Mouse (Mus musculus): ENCODE data around the gene Ltf. TPM values are rescaled to one million over a fixed set of nuclear protein-coding genes. Genes with fewer than 3 reads are reported as not detected.
A peak's percentile ranks its signal among the peaks of the same experiment; 100 is the strongest.

The Ltf gene
- polyA plus RNA-seq, 1 experiment from 2014 or later = 247 TPM

GRCm38 (mm10) chr9:111009763-111010162 lies 9.3 kb upstream of the Ltf start:
- Histone ChIP-seq H3K27ac (ENCODE audit: low read depth) (no peak overlapping the region), H3K9ac (replicated peaks) (no peak overlapping the region), H3K4me2 (ENCODE audit: low read depth, low read length) (no peak overlapping the region), H3K4me1 (ENCODE audit: insufficient read depth) (no peaks in the 10 kb centered on the region), H3K4me3 (ENCODE audit: low read depth, low read length) (no peak overlapping the region), H3K36me3 (replicated peaks; ENCODE audit: insufficient read depth, low read length) (no peaks in the 10 kb centered on the region), H3K27me3 (ENCODE audit: insufficient read depth, low read length) (no peaks in the 10 kb centered on the region), H3K9me3 (ENCODE audit: low read length) (no peaks in the 10 kb centered on the region)
- ATAC-seq = no peak
- 62% methylated on average over 3 of the region's 3 CpGs for WGBS (ENCODE audit: insufficient replicate concordance)
- DNase-seq = no peak
- TF ChIP-seq EP300 (IDR thresholded peaks at IDR 0.05; ENCODE audit: low read depth) (no peak), CTCF (IDR thresholded peaks at IDR 0.05; ENCODE audit: low read depth) (no peak)

- TF ChIP-seq EP300 (IDR thresholded peaks at IDR 0.05; ENCODE audit: low read depth) (no peak), CTCF (IDR thresholded peaks at IDR 0.05; ENCODE audit: low read depth) (no peak)
- Histone ChIP-seq H3K27ac (ENCODE audit: low read depth) (no peak overlapping the region), H3K4me2 (ENCODE audit: low read depth, low read length) (no peak overlapping the region), H3K36me3 (replicated peaks; ENCODE audit: insufficient read depth, low read length) (no peaks in the 10 kb centered on the region), H3K27me3 (ENCODE audit: insufficient read depth, low read length) (no peaks in the 10 kb centered on the region), H3K9ac (replicated peaks) (no peak overlapping the region), H3K4me1 (ENCODE audit: insufficient read depth) (no peaks in the 10 kb centered on the region), H3K4me3 (ENCODE audit: low read depth, low read length) (no peak overlapping the region), H3K9me3 (ENCODE audit: low read length) (no peaks in the 10 kb centered on the region)
- ATAC-seq (no peak), DNase-seq (no peak)
- 71% methylated on average over 9 of the region's 9 CpGs for WGBS (ENCODE audit: insufficient replicate concordance)
Measured at GRCm38 (mm10) chr9:111011550-111011949, 7.5 kb upstream of the Ltf start.

GRCm38 (mm10) chr9:111012041-111012440 lies 7.0 kb upstream of the Ltf start:
- Histone ChIP-seq H3K4me2 (ENCODE audit: low read depth, low read length) (no peak overlapping the region), H3K27me3 (ENCODE audit: insufficient read depth, low read length) (no peaks in the 10 kb centered on the region), H3K4me3 (ENCODE audit: low read depth, low read length) (no peak overlapping the region), H3K4me1 (ENCODE audit: insufficient read depth) (no peaks in the 10 kb centered on the region), H3K27ac (ENCODE audit: low read depth) (no peak overlapping the region), H3K36me3 (replicated peaks; ENCODE audit: insufficient read depth, low read length) (no peaks in the 10 kb centered on the region), H3K9ac (replicated peaks) (no peak overlapping the region), H3K9me3 (ENCODE audit: low read length) (no peaks in the 10 kb centered on the region)
- no peak for TF ChIP-seq EP300 (IDR thresholded peaks at IDR 0.05; ENCODE audit: low read depth)
- TF ChIP-seq CTCF (IDR thresholded peaks at IDR 0.05; ENCODE audit: low read depth) = no peak
- WGBS (ENCODE audit: insufficient replicate concordance) = 56% methylated on average over 3 of the region's 3 CpGs
- DNase-seq (no peak), ATAC-seq (no peak)

- no peak for ATAC-seq
Measured at GRCm38 (mm10) chr9:111015658-111016057, 3.4 kb upstream of the Ltf start.

GRCm38 (mm10) chr9:111026791-111027190 lies 7.7 kb downstream of the Ltf start:
- Histone ChIP-seq H3K36me3 (replicated peaks; ENCODE audit: insufficient read depth, low read length) (no peaks in the 10 kb centered on the region), H3K27ac (ENCODE audit: low read depth) (no peak overlapping the region), H3K9me3 (ENCODE audit: low read length) (no peaks in the 10 kb centered on the region), H3K9ac (replicated peaks) (no peak overlapping the region), H3K4me1 (ENCODE audit: insufficient read depth) (no peaks in the 10 kb centered on the region), H3K4me3 (ENCODE audit: low read depth, low read length) (no peak overlapping the region), H3K4me2 (ENCODE audit: low read depth, low read length) (no peak overlapping the region; the same call in 1 of the 2 replicates), H3K27me3 (ENCODE audit: insufficient read depth, low read length) (no peaks in the 10 kb centered on the region)
- DNase-seq (no peak), ATAC-seq (no peak)
- no peak for TF ChIP-seq CTCF (IDR thresholded peaks at IDR 0.05; ENCODE audit: low read depth)
- TF ChIP-seq EP300 (IDR thresholded peaks at IDR 0.05; ENCODE audit: low read depth) = no peak
- WGBS (ENCODE audit: insufficient replicate concordance) = 63% methylated on average over 10 of the region's 10 CpGs

More at GRCm38 (mm10) chr9:111015658-111016057, 3.4 kb upstream of the Ltf start:
- no peaks in the 10 kb centered on the region for H3K27me3 ChIP-seq (ENCODE audit: insufficient read depth, low read length)
- no peak overlapping the region for H3K27ac ChIP-seq (ENCODE audit: low read depth)
- WGBS (ENCODE audit: insufficient replicate concordance) = 72% methylated on average over 4 of the region's 4 CpGs
- no peak for TF ChIP-seq EP300 (IDR thresholded peaks at IDR 0.05; ENCODE audit: low read depth)
- peak; percentile 34; the same call in 1 of the 2 replicates for TF ChIP-seq CTCF (IDR thresholded peaks at IDR 0.05; ENCODE audit: low read depth)
- no peaks in the 10 kb centered on the region for H3K36me3 ChIP-seq (replicated peaks; ENCODE audit: insufficient read depth, low read length)
- no peak overlapping the region for H3K9ac ChIP-seq (replicated peaks)
- no peaks in the 10 kb centered on the region for H3K9me3 ChIP-seq (ENCODE audit: low read length)
- no peak for DNase-seq
- H3K4me3 ChIP-seq (ENCODE audit: low read depth, low read length) = no peak overlapping the region
- peaks cover 3% of the 10 kb centered on the region; the same call in 1 of the 2 replicates for H3K4me1 ChIP-seq (ENCODE audit: insufficient read depth)
- H3K4me2 ChIP-seq (ENCODE audit: low read depth, low read length) = no peak overlapping the region

GRCm38 (mm10) chr9:111033717-111034116 lies 14.6 kb downstream of the Ltf start:
- TF ChIP-seq CTCF (IDR thresholded peaks at IDR 0.05; ENCODE audit: low read depth) = no peak
- no peak for TF ChIP-seq EP300 (IDR thresholded peaks at IDR 0.05; ENCODE audit: low read depth)
- ATAC-seq (no peak), DNase-seq (no peak)
- H3K36me3 ChIP-seq (replicated peaks; ENCODE audit: insufficient read depth, low read length) = 0 out of 2 replicates have a peak, but pooled peaks cover 2% of the 10 kb centered on the region
- H3K9me3 ChIP-seq (ENCODE audit: low read length) = no peaks in the 10 kb centered on the region
- 0 out of 2 replicates have a peak, but pooled peaks cover 2% of the 10 kb centered on the region for H3K4me1 ChIP-seq (ENCODE audit: insufficient read depth)
- H3K4me2 ChIP-seq (ENCODE audit: low read depth, low read length) = no peak overlapping the region
- WGBS (ENCODE audit: insufficient replicate concordance) = 65% methylated on average over 4 of the region's 4 CpGs
- H3K9ac ChIP-seq (replicated peaks) = no peak overlapping the region
- no peaks in the 10 kb centered on the region for H3K27me3 ChIP-seq (ENCODE audit: insufficient read depth, low read length)
- H3K4me3 ChIP-seq (ENCODE audit: low read depth, low read length) = no peak overlapping the region
- H3K27ac ChIP-seq (ENCODE audit: low read depth) = no peak overlapping the region
